Mouse (Mus musculus) myocyte (in vitro differentiated cells): ENCODE measurements around the gene Lpin1.

ENCODE experiments used
- CEBPB ChIP-seq: IDR thresholded peaks from 2 replicates; pipeline ENCODE4 v1.6.1; 2011; ENCODE audit warnings: mild to moderate bottlenecking, moderate library complexity; ENCODE audit not compliant: poor library complexity, insufficient read depth, severe bottlenecking
- E2F4 ChIP-seq: IDR thresholded peaks from one replicate; pipeline ENCODE4 v1.6.1; 2011; ENCODE audit warnings: mild to moderate bottlenecking, control low read depth, moderate library complexity; ENCODE audit not compliant: insufficient read depth
- POLR2A ChIP-seq: IDR thresholded peaks from one replicate; pipeline ENCODE4 v1.6.1; 2011; ENCODE audit warnings: low read depth, mild to moderate bottlenecking, control low read depth, moderate library complexity; ENCODE audit not compliant: insufficient read length
- POLR2AphosphoS2 ChIP-seq: IDR thresholded peaks from one replicate; pipeline ENCODE4 v1.6.1; 2011; ENCODE audit warnings: low read depth, control low read depth; ENCODE audit not compliant: insufficient read length
- USF1 ChIP-seq: IDR thresholded peaks from one replicate; pipeline ENCODE4 v1.6.1; 2011; ENCODE audit warnings: low read depth, mild to moderate bottlenecking, control low read depth, moderate library complexity

DNA sequence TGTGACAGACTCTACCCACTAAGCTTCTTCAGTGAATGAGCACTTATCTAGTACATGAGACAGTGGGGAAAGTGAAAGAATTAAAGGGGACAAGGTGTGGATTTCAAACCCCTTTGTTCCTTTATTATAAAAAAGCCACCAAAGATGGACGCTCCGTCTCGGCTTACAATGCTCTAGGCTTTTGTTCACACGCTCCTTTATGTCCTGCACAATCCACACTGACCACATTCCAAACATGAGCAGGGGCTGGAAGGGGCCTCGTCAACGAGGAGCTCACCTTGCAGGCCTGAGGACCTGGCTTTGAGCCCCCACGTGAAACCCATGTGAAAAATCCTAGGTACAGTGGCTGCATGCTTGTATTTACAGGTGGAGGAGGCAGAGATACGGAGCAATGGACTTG is 33.9 kb upstream of the Lpin1 start:
- TF ChIP-seq E2F4, result no peak
- no peak for TF ChIP-seq POLR2AphosphoS2
- no peak for TF ChIP-seq POLR2A
- TF ChIP-seq USF1, result no peak
- TF ChIP-seq CEBPB, result no peak
